Mouse (Mus musculus) limb, embryonic 14.5 days (tissue): ENCODE data around the gene Lin7a. TPM values are rescaled to one million over a fixed set of nuclear protein-coding genes. Genes with fewer than 3 reads are reported as not detected.

Experiments used
- ATAC-seq: fragments of 200-750 bp; cut with Nextera tagmentation; 2 replicates; pipeline ENCODE4 v1.8.0; 2017; ENCODE audit warnings: low read depth, moderate number of reproducible peaks, moderate TSS enrichment; ENCODE audit not compliant: low FRiP score
- DNase-seq: peaks from one replicate; pipeline ENCODE4 v3.0.0-alpha.2; 2015; ENCODE audit warnings: low spot score
- H3K27ac ChIP-seq: fragments of 300-500 bp; sonication (generic); replicated peaks from 2 replicates; pipeline ENCODE4 v1.5.1; 2014; ENCODE audit warnings: low read depth, mild to moderate bottlenecking, low read length, moderate library complexity, mixed read lengths
- H3K27me3 ChIP-seq: fragments of 300-500 bp; sonication (generic); 2 replicates; pipeline ENCODE4 v1.6.1; 2014; ENCODE audit warnings: low read length, mixed read lengths; ENCODE audit not compliant: control insufficient read depth, insufficient read depth
- H3K36me3 ChIP-seq: fragments of 300-500 bp; sonication (generic); 2 replicates; pipeline ENCODE4 v1.6.1; 2014; ENCODE audit warnings: mild to moderate bottlenecking, low read length, moderate library complexity, mixed read lengths; ENCODE audit not compliant: control insufficient read depth, insufficient read depth
- H3K4me1 ChIP-seq: fragments of 300-500 bp; sonication (generic); 2 replicates; pipeline ENCODE4 v1.6.1; 2014; ENCODE audit warnings: antibody characterized with exemption, low read length, mixed read lengths; ENCODE audit not compliant: control insufficient read depth, insufficient read depth
- H3K4me2 ChIP-seq: fragments of 300-500 bp; sonication (generic); replicated peaks from 2 replicates; pipeline ENCODE4 v1.6.1; 2014; ENCODE audit warnings: low read depth, mild to moderate bottlenecking, low read length, moderate library complexity; ENCODE audit not compliant: severe bottlenecking
- H3K4me3 ChIP-seq: fragments of 300-500 bp; sonication (generic); replicated peaks from 2 replicates; pipeline ENCODE4 v1.5.1; 2014; ENCODE audit warnings: low read length
- H3K9ac ChIP-seq: fragments of 300-500 bp; sonication (generic); 2 replicates; pipeline ENCODE4 v1.6.1; 2014; ENCODE audit warnings: mild to moderate bottlenecking, low read depth, low read length, moderate library complexity; ENCODE audit not compliant: severe bottlenecking
- H3K9me3 ChIP-seq: fragments of 300-500 bp; sonication (generic); 2 replicates; pipeline ENCODE4 v1.6.1; 2016; ENCODE audit warnings: low read length; ENCODE audit not compliant: control insufficient read depth
- POLR2A ChIP-seq: fragments of 200-500 bp; IDR thresholded peaks from 2 replicates; pipeline ENCODE4 v1.8.0; 2012; ENCODE audit warnings: inconsistent platforms, mild to moderate bottlenecking, moderate library complexity, borderline replicate concordance; ENCODE audit not compliant: insufficient read depth, insufficient read length; ENCODE audit errors: extremely low read depth
- WGBS: fragments of 180-500 bp; shearing (Covaris S2); extraction: QIAGEN DNeasy Blood & Tissue Kit; methylation state at CpG from one replicate; pipeline ENCODE4 v1.1.7; 2014; 5-methylcytosine and 5-hydroxymethylcytosine counted together
- polyA plus RNA-seq, 2 experiments: library from polyadenylated mRNA; depleted of rRNA in 1 of 2; stranded (reverse) in 1 of 2; unstranded in 1 of 2; fragments of >200 nt; fragmentation: Nextera tagmentation in 1 of 2; extraction: Ambion mirVana in 1 of 2; gene quantifications; 2 replicates each; pipeline versions ENCODE4 v1.2.1 to v1.2.3; 2012 to 2014

Lin7a gene
- polyA plus RNA-seq, 2 experiments: 2.6 to 5.2 TPM

GRCm38 (mm10) chr10:107276647-107277046, 5.2 kb downstream of the Lin7a start:
- DNase-seq (no peak), ATAC-seq (no peak)
- Histone ChIP-seq H3K9ac (no peak overlapping the region), H3K36me3 (no peaks in the 10 kb centered on the region), H3K27ac (no peak overlapping the region), H3K9me3 (no peaks in the 10 kb centered on the region), H3K4me2 (no peak overlapping the region), H3K4me1 (no peaks in the 10 kb centered on the region), H3K27me3 (peaks cover 12% of the 10 kb centered on the region; the same call in 1 of the 2 replicates), H3K4me3 (no peak overlapping the region)
- no peak for TF ChIP-seq POLR2A
- 82% methylated on average over 2 of the region's 2 CpGs for WGBS

- Histone ChIP-seq H3K27ac (no peak overlapping the region), H3K27me3 (no peaks in the 10 kb centered on the region), H3K4me3 (no peak overlapping the region), H3K4me1 (no peaks in the 10 kb centered on the region), H3K36me3 (no peaks in the 10 kb centered on the region), H3K9me3 (no peaks in the 10 kb centered on the region), H3K9ac (no peak overlapping the region), H3K4me2 (no peak overlapping the region)
- no peak for ATAC-seq
- TF ChIP-seq POLR2A: no peak
- WGBS: 54% methylated on average over 7 of the region's 7 CpGs
- DNase-seq: no peak
Observed at GRCm38 (mm10) chr10:107293934-107294664, 22.6 kb downstream of the Lin7a start.

- no peaks in the 10 kb centered on the region for H3K36me3 ChIP-seq
- no peak overlapping the region for H3K9ac ChIP-seq
- no peaks in the 10 kb centered on the region for H3K4me1 ChIP-seq
- no peaks in the 10 kb centered on the region for H3K27me3 ChIP-seq
- no peak for TF ChIP-seq POLR2A
- WGBS: 85% methylated on average over 2 of the region's 2 CpGs
- no peak overlapping the region for H3K27ac ChIP-seq
- no peak overlapping the region for H3K4me2 ChIP-seq
- DNase-seq: no peak
- H3K9me3 ChIP-seq: no peaks in the 10 kb centered on the region
- no peak overlapping the region for H3K4me3 ChIP-seq
- no peak for ATAC-seq
Observed at GRCm38 (mm10) chr10:107300587-107301248, 29.2 kb downstream of the Lin7a start.

DNA sequence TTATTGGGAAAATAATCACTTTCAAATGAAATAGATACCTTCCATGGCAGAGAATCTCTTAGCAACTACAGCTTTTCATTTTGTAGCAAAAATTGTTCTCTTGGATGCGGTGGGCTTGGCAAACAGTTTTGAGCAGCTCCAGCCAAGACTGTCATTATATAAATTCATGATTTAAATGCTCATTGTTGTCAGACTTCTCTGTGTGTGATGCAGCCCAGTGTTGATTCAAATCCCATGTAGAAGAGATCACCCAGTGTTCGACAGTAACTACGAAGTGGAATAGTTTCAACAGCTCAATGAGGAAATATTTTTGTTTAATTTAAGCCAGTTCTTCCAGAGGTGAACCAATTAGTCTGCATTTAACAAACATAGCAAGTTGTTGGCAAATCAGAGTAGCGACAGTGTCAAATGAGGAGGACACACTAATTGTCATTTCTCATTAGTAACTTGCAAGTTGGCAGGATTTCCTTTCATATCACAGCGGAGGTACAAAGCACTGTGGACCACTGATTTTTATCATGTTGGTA, 39.5 kb downstream of the Lin7a start:
- no peak overlapping the region for H3K27ac ChIP-seq
- no peaks in the 10 kb centered on the region for H3K4me1 ChIP-seq
- TF ChIP-seq POLR2A: no peak
- H3K9me3 ChIP-seq: no peaks in the 10 kb centered on the region
- WGBS: 83% methylated on average over 5 of the region's 5 CpGs
- no peak overlapping the region for H3K4me2 ChIP-seq
- DNase-seq (no peak), ATAC-seq (no peak)
- H3K27me3 ChIP-seq: no peaks in the 10 kb centered on the region
- no peaks in the 10 kb centered on the region for H3K36me3 ChIP-seq
- no peak overlapping the region for H3K4me3 ChIP-seq
- no peak overlapping the region for H3K9ac ChIP-seq

DNA sequence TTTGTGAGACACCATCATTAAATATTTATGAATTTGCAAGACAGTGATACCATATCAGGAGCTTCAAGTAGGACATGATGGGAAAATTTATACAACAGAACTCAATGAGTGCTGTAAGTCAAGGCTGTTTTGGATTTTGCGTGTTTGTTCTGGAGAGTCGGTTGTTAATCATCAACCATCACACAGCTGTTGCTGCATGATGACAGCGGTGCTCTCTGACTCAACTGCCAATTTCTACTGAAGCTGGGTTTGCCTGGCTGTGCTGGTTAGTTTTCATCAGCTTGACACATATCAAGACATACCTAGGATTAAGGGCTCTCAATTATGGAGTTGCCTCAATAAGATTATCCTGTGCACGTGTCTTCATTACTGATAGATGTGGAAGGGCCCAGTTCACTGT, 41.1 kb downstream of the Lin7a start:
- 96% methylated on average over 4 of the region's 4 CpGs for WGBS
- Histone ChIP-seq H3K27ac (no peak overlapping the region), H3K9ac (no peak overlapping the region), H3K36me3 (no peaks in the 10 kb centered on the region), H3K27me3 (no peaks in the 10 kb centered on the region), H3K4me2 (no peak overlapping the region), H3K9me3 (no peaks in the 10 kb centered on the region), H3K4me1 (no peaks in the 10 kb centered on the region), H3K4me3 (no peak overlapping the region)
- ATAC-seq (no peak), DNase-seq (no peak)
- TF ChIP-seq POLR2A: no peak
